Mouse (Mus musculus): ENCODE data around the gene Psmd13.

GRCm38 (mm10) chr7:140880419-140880818 is 1.3 kb upstream of the Psmd13 start:
- TF ChIP-seq FLI1 (IDR thresholded peaks at IDR 0.05; ENCODE audit: low read length) (no peak), GATA1 (IDR thresholded peaks at IDR 0.05; ENCODE audit: borderline replicate concordance, low read length) (no peak)

Data from megakaryocyte, embryonic 14.5 days (primary cell).